ENCODE assay signal across 8 mouse cellular contexts in the genomic region with DNA sequence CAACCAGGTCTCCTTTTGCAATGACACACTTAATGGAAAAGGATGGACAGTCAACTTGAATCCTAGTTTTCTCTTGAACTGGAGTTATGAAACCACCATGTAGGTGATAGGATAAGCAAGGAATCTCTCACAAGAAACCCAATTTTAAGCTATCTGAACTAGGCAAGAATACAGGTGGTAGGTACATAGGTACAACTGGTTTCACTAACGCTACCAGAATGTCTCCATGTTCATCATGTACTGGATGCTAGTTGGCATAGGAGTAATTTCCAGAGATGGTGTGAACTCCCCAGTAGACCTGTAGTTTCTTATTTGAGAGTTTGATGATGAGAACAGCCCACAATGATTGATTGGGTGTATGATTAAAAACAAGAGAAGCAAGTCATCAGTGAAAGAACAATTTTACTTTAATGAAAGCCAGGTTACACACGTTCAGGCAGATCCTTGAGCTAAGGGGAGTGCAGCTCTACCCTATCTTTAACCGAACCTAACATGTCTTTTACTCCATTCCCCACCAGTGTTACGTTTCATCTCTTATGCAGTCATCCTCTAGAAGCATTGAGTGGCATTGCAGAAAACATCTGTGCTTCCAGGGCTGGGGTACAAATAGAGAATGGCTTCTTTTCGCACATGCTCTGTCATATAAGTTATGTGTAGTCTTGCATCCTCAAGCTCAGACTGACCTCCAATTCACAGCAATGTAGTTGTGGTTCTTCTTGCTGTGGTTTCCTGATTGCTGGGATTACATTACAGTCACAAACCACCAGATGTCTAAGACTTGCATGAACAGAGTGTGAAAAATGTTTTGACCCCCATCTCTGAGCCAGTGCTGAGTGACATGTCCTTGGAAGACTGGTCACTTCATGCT. TPM values are rescaled to one million over a fixed set of nuclear protein-coding genes. Genes with fewer than 3 reads are reported as not detected.
DNase-seq lines count a peak whose midpoint lies in the region; ATAC-seq and TF ChIP-seq lines count a peak whose summit lies in the region.

No protein-coding gene starts in this region.

- H3K36me3 ChIP-seq in erythroblast, embryonic 14.5 days (ENCODE audit: control insufficient read depth) = peaks cover 68% of the 10 kb centered on the region
- peaks cover 52% of the 10 kb centered on the region for H3K36me3 ChIP-seq in G1E (replicated peaks)
- peaks cover 17% of the 10 kb centered on the region for H3K36me3 ChIP-seq in forebrain, embryonic 16.5 days (ENCODE audit: control insufficient read depth, insufficient read depth)
- peaks cover 54% of the 10 kb centered on the region for H3K36me3 ChIP-seq in liver, embryonic 15.5 days (replicated peaks)

- H3K27ac ChIP-seq in forebrain, embryonic 16.5 days (ENCODE audit: low read length) = no peak overlapping the region; the same call in 1 of the 2 replicates
- H3K27ac ChIP-seq in liver, embryonic 15.5 days (replicated peaks) = peak overlapping the region; percentile 100

- no peak for TF ChIP-seq CTCF in G1E (IDR thresholded peaks at IDR 0.05; ENCODE audit: low read depth, low read length)

- ATAC-seq in erythroblast, adult 5-6 weeks (replicated peaks; ENCODE audit: low FRiP score, poor library complexity, severe bottlenecking) = no peak
- ATAC-seq in G1E (ENCODE audit: extremely low read depth, insufficient number of reproducible peaks, low FRiP score, poor library complexity, severe bottlenecking) = no peak
- ATAC-seq in forebrain, embryonic 16.5 days = no peak
- no peak for ATAC-seq in liver, embryonic 15.5 days (ENCODE audit: insufficient read depth)
- no peak for ATAC-seq in activated CD4-positive, CD25-positive, alpha-beta regulatory T cell, adult 4 months

- no peaks in the 10 kb centered on the region for H3K9me3 ChIP-seq in erythroblast, embryonic 14.5 days (ENCODE audit: control insufficient read depth, low read length)
- H3K9me3 ChIP-seq in G1E (replicated peaks) = no peaks in the 10 kb centered on the region
- no peaks in the 10 kb centered on the region for H3K9me3 ChIP-seq in forebrain, embryonic 16.5 days (ENCODE audit: control insufficient read depth, low read length)
- H3K9me3 ChIP-seq in liver, embryonic 15.5 days (replicated peaks) = no peaks in the 10 kb centered on the region

- peak overlapping the region; percentile 95 for H3K4me3 ChIP-seq in erythroblast, embryonic 14.5 days (replicated peaks)
- peak overlapping the region; percentile 75; the same call in 1 of the 2 replicates for H3K4me3 ChIP-seq in G1E (ENCODE audit: low read depth, low read length)
- peak overlapping the region; percentile 82 for H3K4me3 ChIP-seq in forebrain, embryonic 16.5 days (replicated peaks; ENCODE audit: low read length)
- peak overlapping the region; percentile 77 for H3K4me3 ChIP-seq in liver, embryonic 15.5 days (replicated peaks)

- H3K9ac ChIP-seq in forebrain, embryonic 16.5 days (replicated peaks; ENCODE audit: low read depth, low read length) = peak overlapping the region; percentile 96
- H3K9ac ChIP-seq in liver, embryonic 15.5 days = peak overlapping the region; percentile 94

- WGBS in forebrain, embryonic 16.5 days = 33% methylated on average over 5 of the region's 5 CpGs
- 36% methylated on average over 5 of the region's 5 CpGs for WGBS in liver, embryonic 15.5 days (ENCODE audit: insufficient replicate concordance)

- H3K4me2 ChIP-seq in forebrain, embryonic 16.5 days (ENCODE audit: low read length) = peak overlapping the region; percentile 75
- H3K4me2 ChIP-seq in liver, embryonic 15.5 days = peak overlapping the region; percentile 79

- no peak for DNase-seq in G1E (ENCODE audit: low spot score)
- no peak for DNase-seq in layer of hippocampus, postnatal 10 days (ENCODE audit: low spot score in 2 of 2)
- DNase-seq in thymus, postnatal 25 days = no peak

- no peaks in the 10 kb centered on the region for H3K27me3 ChIP-seq in erythroblast, embryonic 14.5 days (ENCODE audit: control insufficient read depth)
- no peaks in the 10 kb centered on the region for H3K27me3 ChIP-seq in G1E (ENCODE audit: insufficient read depth, low read length)
- H3K27me3 ChIP-seq in forebrain, embryonic 16.5 days (replicated peaks; ENCODE audit: control insufficient read depth, insufficient read depth, low read length) = no peaks in the 10 kb centered on the region
- H3K27me3 ChIP-seq in liver, embryonic 15.5 days = no peaks in the 10 kb centered on the region

- H3K4me1 ChIP-seq in erythroblast, embryonic 14.5 days (ENCODE audit: control insufficient read depth) = peaks cover 49% of the 10 kb centered on the region
- peaks cover 51% of the 10 kb centered on the region for H3K4me1 ChIP-seq in G1E (ENCODE audit: insufficient read depth, low read depth, low read length)
- peaks cover 17% of the 10 kb centered on the region for H3K4me1 ChIP-seq in forebrain, embryonic 16.5 days (replicated peaks; ENCODE audit: control insufficient read depth, insufficient read depth, low read length)
- H3K4me1 ChIP-seq in liver, embryonic 15.5 days (replicated peaks) = peaks cover 40% of the 10 kb centered on the region

RNA-seq across cellular contexts. Expression of a gene that starts 2.0 kb away (rescaled TPM):
- 4.2 TPM in 2 replicates for polyA plus RNA-seq in erythroblast, embryonic 14.5 days (2012)
- total RNA-seq in erythroblast, adult 5-6 weeks (2015; ENCODE audit: low replicate concordance) = 53.6 and 94.9 TPM in 2 replicates
- 54.2 and 68.2 TPM in 2 replicates for total RNA-seq in erythroblast, adult 5-6 weeks (2017; ENCODE audit: low replicate concordance)
- total RNA-seq in G1E (2014; fragmentation: Nextera tagmentation) = 230 and 246 TPM in 2 replicates
- 135 and 179 TPM in 2 replicates for total RNA-seq in G1E (2017)
- 11.2 and 18.4 TPM in 2 replicates for polyA plus RNA-seq in G1E (2012)
- polyA plus RNA-seq in forebrain, embryonic 16.5 days (2015; fragmentation: Nextera tagmentation; extraction: Ambion mirVana) = 129 and 141 TPM in 2 replicates
- 60.2 and 78.6 TPM in 2 replicates for polyA plus RNA-seq in liver, embryonic 15.5 days (2015; fragmentation: Nextera tagmentation; extraction: Ambion mirVana)
- 100 to 1,000 TPM; 176 to 202 TPM for polyA plus RNA-seq in activated CD4-positive, CD25-positive, alpha-beta regulatory T cell, adult 4 months (2017; shearing (Covaris generic))
- total RNA-seq in layer of hippocampus, postnatal 10 days (2021) = 10 to 100 TPM; 41.4 to 48.3 TPM

RNA-seq across cellular contexts. Expression of a gene that starts 16.6 kb away (rescaled TPM):
- 26.2 and 32.3 TPM in 2 replicates for polyA plus RNA-seq in erythroblast, embryonic 14.5 days (2012)
- total RNA-seq in erythroblast, adult 5-6 weeks (2015; ENCODE audit: low replicate concordance) = 125 and 168 TPM in 2 replicates
- 167 and 210 TPM in 2 replicates for total RNA-seq in erythroblast, adult 5-6 weeks (2017; ENCODE audit: low replicate concordance)
- total RNA-seq in G1E (2014; fragmentation: Nextera tagmentation) (932 and 945 TPM in 2 replicates), G1E (2017) (331 and 441 TPM in 2 replicates)
- 726 and 956 TPM in 2 replicates for polyA plus RNA-seq in G1E (2012)
- 261 and 340 TPM in 2 replicates for polyA plus RNA-seq in forebrain, embryonic 16.5 days (2015; fragmentation: Nextera tagmentation; extraction: Ambion mirVana)
- 162 and 167 TPM in 2 replicates for polyA plus RNA-seq in liver, embryonic 15.5 days (2015; fragmentation: Nextera tagmentation; extraction: Ambion mirVana)
- 100 to 1,000 TPM in 1 of 2 experiments, 10 to 100 TPM in 1; 91.3 to 137 TPM for polyA plus RNA-seq in activated CD4-positive, CD25-positive, alpha-beta regulatory T cell, adult 4 months (2017; shearing (Covaris generic))
- total RNA-seq in layer of hippocampus, postnatal 10 days (2021) = 100 to 1,000 TPM; 432 to 471 TPM
